11 mouse cellular contexts compared by ENCODE assay signal in genomic region chr13:42549021-42549559, GRCm38 (mm10).
DNase-seq lines count a peak whose midpoint lies in the region; ATAC-seq and TF ChIP-seq lines count a peak whose summit lies in the region.
"Had no signal": no experiment of that assay in that cellular context is flagged by ENCODE, and none has a peak within 500 bp of the region (broad histone marks: within the 10 kb centered on the region; RNA-seq: fewer than 3 reads in every experiment).

No protein-coding gene starts in this region.

- no peaks in the 10 kb centered on the region for H3K36me3 ChIP-seq in heart, embryonic 10.5 days
- H3K36me3 ChIP-seq in lung, embryonic 14.5 days (ENCODE audit: insufficient read depth) = no peaks in the 10 kb centered on the region
- H3K36me3 ChIP-seq: embryonic facial prominence, embryonic 13.5 days; limb, embryonic 15.5 days had no signal

- H3K4me2 ChIP-seq in lung, embryonic 14.5 days = no peak overlapping the region
- H3K4me2 ChIP-seq: embryonic facial prominence, embryonic 13.5 days; limb, embryonic 15.5 days had no signal

- H3K9ac ChIP-seq in lung, embryonic 14.5 days = no peak overlapping the region
- H3K9ac ChIP-seq: embryonic facial prominence, embryonic 13.5 days; limb, embryonic 15.5 days had no signal

- H3K27ac ChIP-seq in gastrocnemius, adult 2 months = peak overlapping the region; percentile 63
- peak overlapping the region; percentile 31 for H3K27ac ChIP-seq in heart, embryonic 10.5 days
- no peak overlapping the region for H3K27ac ChIP-seq in lung, embryonic 14.5 days (ENCODE audit: low read depth)
- H3K27ac ChIP-seq: embryonic facial prominence, embryonic 13.5 days; limb, embryonic 15.5 days had no signal

- H3K9me3 ChIP-seq in heart, embryonic 10.5 days = no peaks in the 10 kb centered on the region
- H3K9me3 ChIP-seq in lung, embryonic 14.5 days (ENCODE audit: low read depth, low read length) = no peaks in the 10 kb centered on the region
- H3K9me3 ChIP-seq: embryonic facial prominence, embryonic 13.5 days; limb, embryonic 15.5 days had no signal

- TF ChIP-seq CTCF in gastrocnemius, adult 2 months (IDR thresholded peaks at IDR 0.05) = no peak
- no peak for TF ChIP-seq CTCF in lung, embryonic 14.5 days (IDR thresholded peaks at IDR 0.05; ENCODE audit: low read depth)

- no peak overlapping the region for H3K4me3 ChIP-seq in gastrocnemius, adult 2 months
- H3K4me3 ChIP-seq in heart, embryonic 10.5 days = no peak overlapping the region
- no peak overlapping the region for H3K4me3 ChIP-seq in lung, embryonic 14.5 days (ENCODE audit: low read depth, low read length)
- H3K4me3 ChIP-seq: embryonic facial prominence, embryonic 13.5 days; limb, embryonic 15.5 days had no signal

- peak; percentile 38 for DNase-seq in gastrocnemius, adult 2 months
- no peak for DNase-seq in gastrocnemius, postnatal 4 days (ENCODE audit: low spot score in 2 of 2)
- DNase-seq in NIH3T3 (ENCODE audit: low read depth) = peak; percentile 79
- no peak for DNase-seq in heart, embryonic 10.5 days (ENCODE audit: low spot score)
- peak; percentile 60 for DNase-seq in lung, embryonic 14.5 days
- no peak for DNase-seq in thymus, postnatal 14 days
- DNase-seq in layer of hippocampus, postnatal 36 days = no peak
- DNase-seq in layer of hippocampus, postnatal 10 days (ENCODE audit: low spot score in 2 of 2) = no peak

- H3K27me3 ChIP-seq in heart, embryonic 10.5 days (ENCODE audit: insufficient read depth, poor library complexity, severe bottlenecking) = no peaks in the 10 kb centered on the region
- no peaks in the 10 kb centered on the region for H3K27me3 ChIP-seq in lung, embryonic 14.5 days (ENCODE audit: insufficient read depth, low read length)
- H3K27me3 ChIP-seq: CH12.LX; embryonic facial prominence, embryonic 13.5 days; limb, embryonic 15.5 days had no signal

- ATAC-seq in lung, embryonic 14.5 days (ENCODE audit: insufficient read depth) = no peak

- peaks cover 11% of the 10 kb centered on the region; the same call in 1 of the 2 replicates for H3K4me1 ChIP-seq in heart, embryonic 10.5 days
- 0 out of 2 replicates have a peak, but pooled peaks cover 5% of the 10 kb centered on the region for H3K4me1 ChIP-seq in lung, embryonic 14.5 days (ENCODE audit: insufficient read depth)

- intact Hi-C loops in gastrocnemius, adult 2 months (cut with DNase I) = no loop called here

- 41% methylated on average over 5 of the region's 5 CpGs for WGBS in heart, embryonic 10.5 days
- whole genome bisulfite sequencing in lung, embryonic 14.5 days = 53% methylated on average over 5 of the region's 5 CpGs

Comparison
In these comparisons a context has a peak if more than half of its experiments do, and no peak if none do; other contexts are left out.
1. DNase-seq: peak in gastrocnemius, adult 2 months (single experiment), NIH3T3 (single experiment) and lung, embryonic 14.5 days (single experiment); none in gastrocnemius, postnatal 4 days (0 of 2), heart, embryonic 10.5 days (single experiment), thymus, postnatal 14 days (single experiment), layer of hippocampus, postnatal 36 days (0 of 2) and layer of hippocampus, postnatal 10 days (0 of 2).